Mouse (Mus musculus): Measurements from ENCODE around the gene Sema3d. TPM values are rescaled to one million over a fixed set of nuclear protein-coding genes. Genes with fewer than 3 reads are reported as not detected.

Gene Sema3d
- polyA plus RNA-seq, 1 experiment from 2014 or later, result 1.2 TPM

GRCm38 (mm10) chr5:12451089-12451488 lies 67.9 kb downstream of the Sema3d start:
- H3K9ac ChIP-seq (replicated peaks), result no peak overlapping the region
- no peak overlapping the region for H3K27ac ChIP-seq (ENCODE audit: low read depth)
- ATAC-seq, result no peak
- H3K36me3 ChIP-seq (replicated peaks; ENCODE audit: insufficient read depth, low read length), result no peaks in the 10 kb centered on the region
- no peak for DNase-seq
- TF ChIP-seq CTCF (IDR thresholded peaks at IDR 0.05; ENCODE audit: low read depth) (no peak), EP300 (IDR thresholded peaks at IDR 0.05; ENCODE audit: low read depth) (no peak)
- H3K4me1 ChIP-seq (ENCODE audit: insufficient read depth), result no peaks in the 10 kb centered on the region
- no peak overlapping the region for H3K4me2 ChIP-seq (ENCODE audit: low read depth, low read length)
- no peaks in the 10 kb centered on the region for H3K9me3 ChIP-seq (ENCODE audit: low read length)
- H3K4me3 ChIP-seq (ENCODE audit: low read depth, low read length), result no peak overlapping the region
- 71% methylated on average over 4 of the region's 4 CpGs for WGBS (ENCODE audit: insufficient replicate concordance)
- H3K27me3 ChIP-seq (ENCODE audit: insufficient read depth, low read length), result no peaks in the 10 kb centered on the region

- WGBS (ENCODE audit: insufficient replicate concordance), result 59% methylated on average over 1 of the region's 1 CpGs
- ATAC-seq (no peak), DNase-seq (no peak)
- no peak overlapping the region for H3K4me2 ChIP-seq (ENCODE audit: low read depth, low read length)
- no peaks in the 10 kb centered on the region for H3K4me1 ChIP-seq (ENCODE audit: insufficient read depth)
- no peaks in the 10 kb centered on the region for H3K27me3 ChIP-seq (ENCODE audit: insufficient read depth, low read length)
- no peaks in the 10 kb centered on the region for H3K9me3 ChIP-seq (ENCODE audit: low read length)
- no peak for TF ChIP-seq CTCF (IDR thresholded peaks at IDR 0.05; ENCODE audit: low read depth)
- TF ChIP-seq EP300 (IDR thresholded peaks at IDR 0.05; ENCODE audit: low read depth), result no peak
- H3K36me3 ChIP-seq (replicated peaks; ENCODE audit: insufficient read depth, low read length), result no peaks in the 10 kb centered on the region
- H3K27ac ChIP-seq (ENCODE audit: low read depth), result no peak overlapping the region
- no peak overlapping the region for H3K4me3 ChIP-seq (ENCODE audit: low read depth, low read length)
- no peak overlapping the region for H3K9ac ChIP-seq (replicated peaks)
Observed at GRCm38 (mm10) chr5:12454946-12455345, 71.8 kb downstream of the Sema3d start.

DNA sequence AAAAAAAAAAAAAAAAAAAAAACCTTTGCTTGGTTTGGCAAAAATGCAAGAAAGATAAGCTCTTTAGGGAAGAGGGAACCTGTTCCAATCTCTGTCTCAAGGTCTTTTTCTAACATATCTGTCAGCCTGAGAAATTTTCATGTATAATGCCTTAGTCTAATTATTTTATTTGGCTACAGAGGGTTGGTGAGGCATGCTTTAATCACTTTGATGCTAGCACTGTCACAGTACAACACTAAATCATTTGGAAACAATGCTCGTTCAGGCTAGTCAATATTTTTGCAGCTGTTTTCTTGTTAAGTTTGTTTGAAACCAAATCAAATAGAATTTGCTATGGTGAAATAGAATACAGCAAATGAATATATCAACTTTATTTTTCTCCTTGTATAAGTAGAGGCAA lies 74.3 kb downstream of the Sema3d start:
- H3K4me1 ChIP-seq (ENCODE audit: insufficient read depth), result no peaks in the 10 kb centered on the region
- H3K27ac ChIP-seq (ENCODE audit: low read depth), result no peak overlapping the region
- H3K4me2 ChIP-seq (ENCODE audit: low read depth, low read length), result no peak overlapping the region
- H3K36me3 ChIP-seq (replicated peaks; ENCODE audit: insufficient read depth, low read length), result no peaks in the 10 kb centered on the region
- H3K27me3 ChIP-seq (ENCODE audit: insufficient read depth, low read length), result no peaks in the 10 kb centered on the region
- ATAC-seq (no peak), DNase-seq (no peak)
- 71% methylated on average over 1 of the region's 1 CpGs for WGBS (ENCODE audit: insufficient replicate concordance)
- TF ChIP-seq EP300 (IDR thresholded peaks at IDR 0.05; ENCODE audit: low read depth), result no peak
- TF ChIP-seq CTCF (IDR thresholded peaks at IDR 0.05; ENCODE audit: low read depth), result no peak
- no peaks in the 10 kb centered on the region for H3K9me3 ChIP-seq (ENCODE audit: low read length)
- no peak overlapping the region for H3K9ac ChIP-seq (replicated peaks)
- no peak overlapping the region for H3K4me3 ChIP-seq (ENCODE audit: low read depth, low read length)

DNA sequence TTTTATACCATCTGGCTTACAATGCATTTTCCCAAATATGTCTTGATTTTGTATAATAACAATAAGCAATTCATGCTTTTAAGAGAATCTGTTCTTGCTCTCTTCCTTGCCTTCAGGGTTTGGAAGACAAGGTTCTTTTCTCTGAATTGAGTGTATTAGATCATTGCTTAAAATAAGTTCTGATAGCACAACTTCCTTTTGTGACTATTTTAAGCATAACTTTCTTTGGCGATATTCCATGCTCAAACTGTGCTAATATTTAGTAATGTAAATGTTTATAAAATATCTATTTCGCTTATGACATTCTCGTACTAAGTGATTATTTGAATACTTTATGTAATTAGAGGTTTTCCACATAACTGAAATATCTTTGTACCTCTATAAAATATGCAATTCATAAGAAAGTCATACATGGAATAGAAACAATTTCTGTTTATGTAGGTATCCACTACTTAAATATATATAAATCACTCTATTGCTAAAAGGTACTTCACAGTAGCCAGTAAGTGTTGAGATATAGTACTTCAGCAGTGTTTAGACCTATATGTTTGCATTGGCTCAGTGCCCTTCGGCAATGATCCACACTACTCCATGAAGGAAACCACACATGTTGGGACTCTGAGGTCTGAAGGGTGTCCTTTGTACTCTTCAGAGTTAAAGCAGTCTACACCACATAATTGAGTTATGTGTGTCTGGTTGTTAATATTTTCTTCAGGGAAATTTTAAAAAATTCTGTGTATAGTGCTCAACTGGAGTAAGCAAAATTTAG lies 84.6 kb downstream of the Sema3d start:
- Histone ChIP-seq H3K36me3 (replicated peaks; ENCODE audit: insufficient read depth, low read length) (no peaks in the 10 kb centered on the region), H3K27ac (ENCODE audit: low read depth) (no peak overlapping the region), H3K4me2 (ENCODE audit: low read depth, low read length) (no peak overlapping the region), H3K9me3 (ENCODE audit: low read length) (no peaks in the 10 kb centered on the region), H3K4me3 (ENCODE audit: low read depth, low read length) (no peak overlapping the region), H3K27me3 (ENCODE audit: insufficient read depth, low read length) (no peaks in the 10 kb centered on the region), H3K4me1 (ENCODE audit: insufficient read depth) (no peaks in the 10 kb centered on the region), H3K9ac (replicated peaks) (no peak overlapping the region)
- DNase-seq (no peak), ATAC-seq (no peak)
- WGBS (ENCODE audit: insufficient replicate concordance), result 65% methylated on average over 4 of the region's 4 CpGs
- TF ChIP-seq CTCF (IDR thresholded peaks at IDR 0.05; ENCODE audit: low read depth), result no peak
- no peak for TF ChIP-seq EP300 (IDR thresholded peaks at IDR 0.05; ENCODE audit: low read depth)

DNA sequence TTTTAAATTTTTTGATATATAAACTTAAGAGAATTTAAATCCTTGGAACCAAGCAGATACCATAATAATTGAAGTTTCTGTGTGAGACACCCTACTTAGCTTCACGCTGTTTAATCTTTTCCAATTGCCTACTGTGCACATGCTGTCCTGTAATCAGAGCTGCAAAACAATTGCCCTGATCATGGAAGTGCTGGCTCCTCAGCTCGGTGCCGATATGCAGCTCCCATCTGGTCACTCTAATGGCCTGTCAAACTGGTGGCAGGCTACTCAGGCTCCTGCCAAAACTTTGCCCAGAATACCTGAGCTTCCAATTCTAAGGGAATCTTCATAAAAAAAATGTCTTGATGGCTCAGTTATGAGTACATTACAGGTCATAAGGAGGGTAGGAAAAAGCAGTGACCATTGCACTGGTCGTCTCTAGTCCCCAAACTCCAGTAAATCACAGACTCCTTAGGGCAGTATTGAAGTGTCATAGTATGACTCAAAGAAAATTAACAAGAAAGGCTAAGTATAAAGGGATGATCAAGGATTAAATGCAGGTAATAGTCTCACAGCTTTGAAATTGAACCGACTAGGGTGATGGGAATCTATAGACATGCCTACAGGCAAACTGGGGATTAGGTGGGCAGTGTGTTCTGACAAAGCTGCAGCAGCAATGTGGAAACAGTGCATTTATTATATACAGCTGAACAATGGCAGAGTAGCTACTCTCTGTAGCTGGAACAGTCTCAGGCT lies 91.9 kb downstream of the Sema3d start:
- no peak for ATAC-seq
- H3K9me3 ChIP-seq (ENCODE audit: low read length), result no peaks in the 10 kb centered on the region
- H3K4me2 ChIP-seq (ENCODE audit: low read depth, low read length), result no peak overlapping the region
- WGBS (ENCODE audit: insufficient replicate concordance), result 71% methylated on average over 5 of the region's 5 CpGs
- H3K36me3 ChIP-seq (replicated peaks; ENCODE audit: insufficient read depth, low read length), result no peaks in the 10 kb centered on the region
- H3K27ac ChIP-seq (ENCODE audit: low read depth), result no peak overlapping the region
- H3K4me1 ChIP-seq (ENCODE audit: insufficient read depth), result no peaks in the 10 kb centered on the region
- H3K4me3 ChIP-seq (ENCODE audit: low read depth, low read length), result no peak overlapping the region
- no peak overlapping the region for H3K9ac ChIP-seq (replicated peaks)
- no peaks in the 10 kb centered on the region for H3K27me3 ChIP-seq (ENCODE audit: insufficient read depth, low read length)
- TF ChIP-seq EP300 (IDR thresholded peaks at IDR 0.05; ENCODE audit: low read depth), result no peak
- no peak for TF ChIP-seq CTCF (IDR thresholded peaks at IDR 0.05; ENCODE audit: low read depth)
- DNase-seq, result no peak

DNA sequence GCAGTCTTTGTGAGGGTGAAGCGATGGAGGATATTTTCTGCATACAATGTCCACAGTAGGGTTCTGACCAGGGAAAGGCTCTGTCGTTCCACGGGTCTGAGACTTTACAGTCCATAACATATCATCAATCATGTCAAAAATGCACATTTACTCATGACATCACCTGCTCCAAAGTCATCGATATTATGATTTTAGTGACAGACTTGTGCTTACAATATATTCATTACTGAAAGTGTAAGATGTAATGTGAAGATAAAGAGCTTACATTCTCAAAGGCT lies 92.4 kb downstream of the Sema3d start:
- 75% methylated on average over 4 of the region's 4 CpGs for WGBS (ENCODE audit: insufficient replicate concordance)
- H3K27me3 ChIP-seq (ENCODE audit: insufficient read depth, low read length), result no peaks in the 10 kb centered on the region
- H3K4me1 ChIP-seq (ENCODE audit: insufficient read depth), result no peaks in the 10 kb centered on the region
- no peak overlapping the region for H3K27ac ChIP-seq (ENCODE audit: low read depth)
- H3K4me3 ChIP-seq (ENCODE audit: low read depth, low read length), result no peak overlapping the region
- H3K9ac ChIP-seq (replicated peaks), result no peak overlapping the region
- TF ChIP-seq CTCF (IDR thresholded peaks at IDR 0.05; ENCODE audit: low read depth), result no peak
- no peak for TF ChIP-seq EP300 (IDR thresholded peaks at IDR 0.05; ENCODE audit: low read depth)
- no peaks in the 10 kb centered on the region for H3K36me3 ChIP-seq (replicated peaks; ENCODE audit: insufficient read depth, low read length)
- H3K4me2 ChIP-seq (ENCODE audit: low read depth, low read length), result no peak overlapping the region
- no peaks in the 10 kb centered on the region for H3K9me3 ChIP-seq (ENCODE audit: low read length)
- no peak for ATAC-seq
- DNase-seq, result no peak
